Mouse (Mus musculus) monocyte, adult 5-6 weeks (primary cell): ENCODE measurements around the gene Lrba. TPM values are rescaled to one million over a fixed set of nuclear protein-coding genes. Genes with fewer than 3 reads are reported as not detected.

ENCODE experiments used
- ATAC-seq: fragments of 153-309, 156-312 bp; replicated peaks from 2 replicates; pipeline ENCODE4 v1.8.0; 2017; ENCODE audit warnings: mild to moderate bottlenecking; ENCODE audit not compliant: low TSS enrichment, insufficient number of reproducible peaks, severe bottlenecking, poor library complexity, low FRiP score
- total RNA-seq: library from RNA; stranded (forward); fragments of 200-1000, 200-491, 200-594 nt; gene quantifications from 3 replicates; pipeline ENCODE4 v1.2.3, GENCODE M21; 2017

Gene Lrba
- total RNA-seq, 1 experiment from 2014 or later = 21.8 TPM

DNA sequence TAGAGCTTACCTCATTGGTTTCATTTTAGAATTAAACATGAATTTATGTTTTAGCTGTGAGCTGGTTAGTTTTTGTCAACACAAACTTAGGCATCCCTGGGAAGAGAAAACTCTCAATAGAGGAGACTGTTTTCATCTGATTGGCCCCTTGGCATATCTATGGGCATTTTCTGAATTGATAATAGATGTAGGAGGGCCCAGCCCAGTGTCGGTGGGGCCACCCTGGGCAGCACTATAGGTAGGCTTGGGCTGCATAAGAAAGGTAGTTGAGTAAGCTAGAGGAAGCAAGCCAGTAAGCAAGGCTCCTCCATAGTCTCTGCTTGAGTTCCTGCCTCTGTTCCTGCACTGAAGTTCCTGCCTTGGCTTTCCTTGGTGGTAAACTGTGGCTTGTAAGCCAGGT is 26.7 kb downstream of the Lrba start:
- ATAC-seq = no peak

DNA sequence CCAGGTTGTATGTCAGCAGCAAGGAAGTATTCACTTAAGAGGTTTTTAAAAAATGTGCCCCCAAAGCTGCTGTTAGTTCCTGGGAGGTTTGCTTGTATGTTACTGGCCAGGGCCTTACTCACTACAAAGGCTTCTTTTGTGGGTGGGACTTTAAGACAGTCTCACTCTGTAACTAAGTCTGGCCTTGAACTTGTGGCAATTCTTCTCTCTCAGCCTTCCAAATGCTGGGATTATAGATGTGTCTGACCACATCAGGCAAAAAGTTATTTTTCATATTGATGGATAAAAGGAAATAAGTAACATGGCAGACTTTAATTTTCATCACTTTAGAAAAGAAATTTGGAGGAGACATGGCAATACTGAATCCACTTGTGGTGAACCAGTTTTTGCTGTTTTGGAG is 28.1 kb downstream of the Lrba start:
- no peak for ATAC-seq

DNA sequence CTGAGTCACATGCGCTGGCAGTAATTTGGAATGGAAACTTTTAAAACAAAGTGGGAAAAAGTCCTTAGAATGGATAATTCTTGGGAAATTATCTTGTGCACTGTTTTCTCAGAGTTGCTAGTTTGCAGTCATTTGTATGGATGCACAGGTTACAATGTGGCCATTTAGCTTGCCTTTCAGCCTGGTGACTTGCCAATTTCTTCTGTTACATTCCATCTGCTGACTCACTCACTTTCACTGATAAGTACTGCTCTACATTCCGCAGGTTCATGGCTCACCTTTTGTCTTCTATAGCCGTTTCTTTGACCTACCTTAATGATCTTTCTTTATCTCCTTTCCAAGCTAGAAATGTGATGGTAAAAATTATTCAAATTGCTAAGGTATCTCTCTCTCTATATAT is 28.6 kb downstream of the Lrba start:
- ATAC-seq = no peak

DNA sequence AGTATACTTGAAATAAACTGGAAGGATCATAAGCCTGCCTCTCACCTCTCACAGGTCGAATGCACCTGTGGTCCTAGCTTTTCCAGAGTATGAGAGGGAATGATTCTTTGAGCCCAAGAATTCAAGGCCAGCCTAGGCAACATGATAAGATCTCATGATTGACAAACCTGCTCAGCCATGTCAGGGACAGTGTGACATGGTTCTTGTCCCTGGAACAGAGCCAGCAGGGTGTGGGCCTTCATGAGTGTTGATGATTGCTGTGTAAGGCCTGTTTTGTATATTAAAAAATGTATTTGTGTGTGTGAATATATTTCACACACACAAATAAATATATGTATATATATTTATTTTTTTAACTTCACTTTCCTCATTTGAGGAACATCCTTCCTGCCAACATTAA is 29.3 kb downstream of the Lrba start:
- ATAC-seq = no peak

DNA sequence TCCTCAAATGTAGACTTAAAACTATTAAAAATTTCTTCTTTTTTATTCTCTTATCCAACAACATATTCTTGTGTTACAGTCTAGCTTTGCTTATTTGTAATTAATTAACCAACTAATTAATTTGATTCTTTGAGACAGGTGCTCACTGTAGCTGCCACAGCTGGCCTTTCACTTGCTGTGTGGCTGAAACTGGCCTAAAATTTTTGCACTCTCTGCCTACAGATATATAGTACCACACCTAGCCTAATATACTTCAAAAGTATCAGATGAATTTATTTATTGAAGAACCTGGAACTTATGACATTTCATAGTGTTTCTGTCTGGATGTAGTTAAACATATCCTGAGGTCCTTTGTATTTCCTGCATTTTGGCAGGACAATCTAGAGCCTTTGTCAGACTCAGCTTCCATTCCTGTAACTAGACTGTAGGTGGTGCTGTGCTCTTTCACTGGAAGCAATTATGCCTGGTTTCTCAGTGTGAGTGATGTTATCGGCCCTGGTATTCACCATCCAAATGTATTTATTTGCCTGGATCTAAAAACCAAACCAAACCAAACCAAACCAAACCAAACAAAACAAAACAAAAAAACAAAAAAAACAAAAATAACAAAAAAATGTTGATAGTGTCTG is 43.7 kb downstream of the Lrba start:
- ATAC-seq = no peak

DNA sequence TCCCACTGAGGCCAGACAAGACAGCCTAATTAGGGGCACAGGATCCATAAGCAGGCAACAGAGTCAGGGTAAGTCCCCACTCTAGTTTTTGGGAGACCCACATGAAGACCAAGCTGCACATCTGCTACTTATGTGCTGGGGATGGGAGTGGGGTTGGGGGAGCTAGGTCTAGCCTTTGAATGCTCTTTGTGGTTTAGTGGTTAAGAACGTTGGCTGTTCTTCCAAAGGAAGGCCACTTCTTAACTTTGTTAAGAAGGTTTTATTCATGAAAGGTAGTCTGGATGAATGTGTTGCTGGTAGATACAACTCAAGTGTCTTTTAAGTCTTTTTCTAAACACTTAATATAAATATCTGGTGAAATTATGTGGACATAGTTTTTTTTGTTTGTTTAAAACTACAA is 51.2 kb downstream of the Lrba start:
- ATAC-seq = no peak

DNA sequence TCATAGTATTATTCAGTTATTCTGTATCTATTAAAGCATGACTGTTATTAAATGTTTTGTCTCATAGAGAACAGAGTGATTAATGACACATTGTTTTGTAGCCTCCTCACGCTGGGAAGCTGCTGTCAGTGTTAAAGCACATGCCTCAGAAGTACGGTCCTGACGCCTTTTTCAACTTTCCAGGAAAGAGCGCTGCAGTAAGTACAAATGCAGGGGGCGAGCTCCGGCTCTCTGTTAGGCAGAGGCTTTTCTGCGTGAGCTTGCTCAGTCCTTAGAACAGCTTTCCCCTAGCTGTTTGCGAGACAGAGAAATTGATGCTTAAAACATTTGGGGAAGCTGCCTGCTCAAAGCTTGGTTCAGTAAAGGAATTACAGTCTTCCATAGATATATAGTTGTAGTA is 66.8 kb downstream of the Lrba start:
- no peak for ATAC-seq

DNA sequence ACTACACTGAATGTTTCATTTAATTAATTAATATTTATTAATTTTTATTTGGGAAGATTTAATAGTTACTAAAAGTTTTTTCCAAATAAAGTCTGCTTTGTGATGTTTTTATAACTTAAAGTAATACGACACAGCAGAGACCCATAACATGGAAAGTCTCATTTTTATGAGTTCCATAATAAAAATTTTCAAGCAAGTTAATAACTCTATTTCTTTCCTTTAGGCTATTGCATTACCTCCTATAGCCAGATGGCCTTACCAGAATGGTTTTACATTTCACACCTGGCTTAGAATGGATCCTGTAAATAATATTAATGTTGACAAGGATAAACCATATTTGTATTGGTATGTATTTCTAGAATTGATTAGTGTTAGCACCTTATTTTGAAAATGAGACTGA is 70.4 kb downstream of the Lrba start:
- no peak for ATAC-seq

DNA sequence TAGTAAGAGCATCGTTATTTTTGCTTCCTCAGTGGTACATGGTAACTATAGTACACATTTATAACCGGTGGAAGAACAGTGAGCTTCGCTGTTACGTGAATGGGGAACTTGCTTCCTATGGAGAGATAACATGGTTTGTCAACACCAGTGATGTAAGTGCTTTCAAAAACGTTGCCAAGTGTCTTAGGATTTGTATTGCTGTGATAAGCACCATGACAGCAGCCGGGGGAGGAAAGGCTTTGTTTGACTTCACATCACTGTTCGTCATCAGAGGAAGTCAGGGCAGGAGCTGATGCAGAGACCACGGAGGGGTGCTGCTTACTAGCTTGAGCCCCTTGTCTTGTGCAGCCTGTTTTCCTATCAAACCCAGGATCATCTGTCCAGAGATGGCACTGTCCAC is 71.7 kb downstream of the Lrba start:
- ATAC-seq = no peak

DNA sequence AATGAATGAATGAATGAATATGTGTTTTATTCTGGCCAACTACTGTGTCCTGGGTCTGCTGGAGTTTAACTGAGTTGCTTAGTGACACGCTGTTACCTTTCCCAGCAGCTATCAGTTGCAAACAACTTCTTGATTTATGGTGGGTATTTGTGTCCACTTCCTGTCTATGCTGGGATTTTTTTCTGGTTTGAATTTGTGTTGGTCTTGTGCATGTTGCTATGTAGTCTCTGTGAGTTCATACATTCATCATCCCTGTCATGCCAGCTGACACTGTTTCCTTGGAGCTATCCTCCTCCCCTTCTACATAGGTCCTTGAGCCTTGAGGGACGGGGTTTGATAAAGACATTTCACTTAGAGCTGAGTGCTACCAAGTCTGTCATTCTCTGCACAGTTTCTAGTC is 84.4 kb downstream of the Lrba start:
- no peak for ATAC-seq

DNA sequence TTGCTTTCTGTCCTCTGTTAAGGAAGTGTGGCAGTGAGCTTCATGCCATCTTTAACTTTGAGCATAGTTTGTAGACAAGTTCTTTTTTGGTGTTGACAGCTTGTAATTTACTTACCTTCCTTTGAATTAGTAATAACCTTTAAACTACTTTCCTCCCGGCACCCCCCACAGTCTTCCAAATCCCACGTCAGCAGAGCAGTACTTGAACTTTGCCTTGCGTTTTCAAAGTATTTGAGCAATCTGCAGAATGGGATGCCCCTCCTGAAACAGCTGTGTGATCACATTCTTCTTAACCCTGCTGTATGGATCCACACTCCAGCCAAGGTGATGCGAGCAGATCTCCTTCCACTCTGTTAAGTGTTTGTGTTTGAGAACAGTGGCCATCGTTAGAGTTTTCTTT is 85.7 kb downstream of the Lrba start:
- ATAC-seq = no peak

DNA sequence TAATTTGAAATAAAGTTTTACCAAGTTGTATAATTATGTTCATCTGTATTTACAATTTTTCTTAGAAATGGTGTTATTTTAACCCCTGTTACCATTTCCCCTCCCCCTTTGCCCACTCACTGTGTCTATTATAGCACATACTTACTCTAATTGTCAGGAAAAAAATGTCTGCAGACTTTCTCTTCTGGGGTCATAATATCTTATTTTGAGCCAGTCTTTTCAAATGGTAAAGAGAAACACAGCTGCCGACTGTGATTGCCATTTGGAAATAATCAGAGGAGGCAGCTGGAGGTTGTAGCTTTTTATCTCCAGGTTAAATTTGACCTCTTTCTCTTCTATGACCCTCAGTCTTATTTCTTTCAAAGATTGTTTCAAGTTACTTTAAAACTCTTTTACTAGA is 86.9 kb downstream of the Lrba start:
- ATAC-seq = no peak

DNA sequence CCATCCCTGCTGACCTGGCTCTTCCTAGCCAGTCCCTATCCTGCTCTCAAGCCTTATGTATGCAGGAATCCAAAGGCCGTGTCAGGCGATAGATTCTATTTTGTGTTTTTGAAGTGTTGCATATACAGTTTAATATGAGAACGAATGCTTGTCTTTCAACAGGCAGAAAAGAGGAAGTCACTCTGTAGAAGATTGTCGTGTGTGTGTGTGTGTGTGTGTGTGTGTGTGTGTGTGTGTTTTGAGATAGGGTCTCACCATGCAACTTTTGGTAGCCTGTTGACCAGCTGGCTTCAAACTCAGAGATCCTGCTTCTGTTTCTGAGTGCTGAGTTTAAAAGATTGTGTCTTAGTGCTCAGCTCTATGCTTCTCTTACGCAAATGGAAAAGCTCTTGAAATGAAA is 93.2 kb downstream of the Lrba start:
- no peak for ATAC-seq

DNA sequence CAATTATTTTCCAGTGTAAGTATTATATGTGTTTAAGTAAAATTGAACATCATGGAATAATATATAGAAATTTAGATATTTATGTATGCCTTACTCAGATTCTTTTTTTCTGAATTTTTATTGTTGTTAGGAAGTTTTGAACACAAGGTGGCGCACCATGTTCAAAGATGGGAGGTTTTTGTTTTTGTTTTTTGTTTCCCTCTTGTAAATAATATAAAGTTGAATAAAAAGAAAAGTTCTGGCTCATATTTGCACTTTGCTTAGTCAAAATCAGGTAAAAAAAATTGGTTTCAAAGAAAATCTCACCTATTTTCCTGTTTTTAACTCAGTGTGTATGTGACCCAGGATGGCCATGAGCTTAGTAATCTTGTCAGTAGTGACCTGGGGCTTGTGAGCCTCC is 104.1 kb downstream of the Lrba start:
- no peak for ATAC-seq

DNA sequence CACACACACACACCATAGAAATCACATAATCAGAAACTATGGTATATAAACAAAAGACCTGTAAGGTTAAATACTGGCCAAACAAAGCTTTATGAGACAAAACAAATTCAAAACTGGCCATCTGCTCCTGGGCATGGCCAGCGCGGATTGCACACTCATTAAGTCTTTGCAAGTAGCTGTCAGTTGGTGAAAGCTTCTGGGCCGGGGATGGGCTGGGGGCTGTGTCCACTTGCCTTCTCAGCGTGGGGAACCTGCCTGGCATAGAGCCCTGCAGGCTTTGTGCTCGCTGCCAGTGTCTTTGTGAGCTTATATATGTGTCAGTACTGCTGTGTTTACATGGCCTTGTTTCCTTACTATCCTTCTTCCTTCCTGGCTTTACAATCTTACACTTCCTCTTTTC is 118.8 kb downstream of the Lrba start:
- no peak for ATAC-seq

DNA sequence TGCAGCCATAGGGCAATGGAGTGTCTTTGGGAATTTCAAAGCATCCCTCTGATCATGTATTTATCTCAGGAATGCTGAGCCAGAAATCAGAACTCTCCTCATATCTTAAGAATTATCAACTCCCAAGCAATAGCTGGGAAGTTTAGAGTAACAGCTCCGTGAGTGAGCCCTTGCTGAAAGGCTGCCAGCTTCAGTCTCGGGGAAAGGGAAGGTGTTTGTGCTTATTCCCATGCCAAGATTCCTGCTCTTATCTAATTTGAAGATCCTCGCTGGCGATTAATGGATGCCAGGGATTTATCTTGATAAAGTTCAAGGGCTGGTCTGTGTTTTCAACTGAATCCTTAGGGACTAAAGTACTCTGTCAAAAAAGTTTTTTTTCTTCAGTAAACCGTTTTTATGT is 138.0 kb downstream of the Lrba start:
- no peak for ATAC-seq

DNA sequence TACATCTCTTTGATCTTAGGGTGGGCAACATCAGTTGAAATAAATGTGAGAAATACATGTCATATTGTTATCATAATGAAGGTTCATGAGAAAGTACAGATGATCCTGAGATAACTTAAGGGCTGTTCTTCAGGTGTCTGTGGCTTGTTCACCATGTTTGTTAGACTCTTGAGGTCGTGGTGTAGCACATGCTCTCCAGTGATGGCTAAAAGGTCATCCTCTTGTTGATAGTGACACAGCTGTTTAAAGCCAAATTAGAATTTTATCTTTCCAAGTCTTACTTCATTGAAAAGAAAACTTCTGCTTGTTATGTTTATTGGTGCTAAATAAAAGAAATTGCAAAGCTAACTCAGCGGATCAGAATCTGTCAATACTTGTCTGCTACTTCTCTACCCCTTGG is 147.0 kb downstream of the Lrba start:
- ATAC-seq = no peak

DNA sequence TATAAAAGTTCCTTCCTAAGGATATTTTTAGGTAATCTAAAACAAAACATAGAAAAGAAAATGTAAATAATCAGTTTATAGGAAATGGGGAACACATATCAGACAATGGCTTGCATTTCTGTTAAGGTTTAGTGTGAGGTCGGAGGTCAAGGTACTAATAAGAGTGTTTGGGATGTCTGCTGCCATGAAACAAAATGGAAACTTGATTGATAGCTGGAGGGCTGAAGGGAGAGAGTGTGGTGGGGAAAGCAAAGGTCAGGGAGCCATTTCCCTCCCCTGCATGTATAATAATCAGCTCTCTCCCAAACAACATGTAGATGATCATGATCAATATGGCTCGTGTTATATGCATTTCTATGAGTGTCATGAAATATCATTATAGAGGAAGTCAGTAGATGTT is 150.8 kb downstream of the Lrba start:
- ATAC-seq = no peak

DNA sequence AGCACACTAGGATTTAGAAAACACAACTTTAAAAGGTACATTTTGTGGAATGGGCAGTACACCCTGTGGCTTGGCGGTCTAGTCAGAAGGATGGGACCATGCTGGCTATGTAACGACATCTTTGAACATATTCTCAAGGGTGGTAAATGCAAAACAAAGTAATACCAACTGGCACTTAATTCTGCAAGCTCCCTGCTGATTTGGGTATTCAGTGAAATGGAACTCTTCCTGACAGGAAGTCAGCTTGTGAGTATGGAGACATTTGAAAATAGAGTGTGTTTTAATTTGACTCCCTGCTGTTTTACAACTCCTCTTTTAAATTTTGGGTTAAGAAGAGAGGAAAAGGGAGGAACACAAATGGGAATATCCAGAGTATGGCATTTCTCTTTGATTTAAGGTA is 158.1 kb downstream of the Lrba start:
- ATAC-seq = no peak

DNA sequence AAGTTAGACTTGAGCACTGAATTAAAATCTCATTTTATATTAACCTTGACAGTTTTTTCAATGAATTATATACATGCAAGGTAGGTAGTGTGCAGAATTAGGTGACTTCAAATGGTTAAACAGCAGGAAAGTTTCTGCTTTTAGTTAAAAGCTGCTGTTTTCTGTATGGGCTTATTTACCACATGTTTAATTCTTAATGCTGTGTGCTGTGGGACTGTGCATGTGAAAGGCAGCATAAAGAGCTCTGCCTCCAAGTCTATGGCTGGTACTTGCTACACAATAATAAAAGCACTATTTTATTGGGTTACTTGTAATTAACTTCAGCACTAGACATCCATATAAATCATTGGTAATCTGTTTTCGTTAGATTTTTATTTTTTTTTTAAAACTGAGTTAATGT is 160.6 kb downstream of the Lrba start:
- ATAC-seq = no peak

DNA sequence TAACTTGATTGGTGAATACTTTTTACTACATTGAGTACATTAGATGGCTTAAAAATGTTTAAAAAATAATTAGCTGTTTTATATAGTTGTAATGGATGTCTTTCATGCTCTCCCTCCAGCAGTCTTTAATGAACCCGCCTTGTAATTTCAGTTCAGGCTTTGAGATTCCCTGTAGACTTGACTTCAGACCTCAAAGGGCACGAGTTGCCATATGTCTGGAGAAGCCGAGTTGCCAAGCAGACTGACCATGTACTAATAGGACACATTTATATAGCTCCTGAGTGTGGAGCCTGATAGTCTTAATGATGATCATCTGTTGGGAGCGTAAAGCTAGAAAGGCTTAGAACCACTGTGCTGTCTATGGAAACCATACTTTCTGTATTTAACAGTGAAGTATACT is 161.8 kb downstream of the Lrba start:
- ATAC-seq = no peak
